Mouse (Mus musculus): Measurements from ENCODE around the gene Ly6g5c. TPM values are rescaled to one million over a fixed set of nuclear protein-coding genes. Genes with fewer than 3 reads are reported as not detected.
A peak's percentile ranks its signal among the peaks of the same experiment; 100 is the strongest.
"Not testable (repeated sequence)": the region's sequence is repeated elsewhere in the genome, so short reads cannot be mapped to it uniquely, and the experiment has no call there.

The Ly6g5c gene
- polyA plus RNA-seq, 1 experiment from 2014 or later: not detected

DNA sequence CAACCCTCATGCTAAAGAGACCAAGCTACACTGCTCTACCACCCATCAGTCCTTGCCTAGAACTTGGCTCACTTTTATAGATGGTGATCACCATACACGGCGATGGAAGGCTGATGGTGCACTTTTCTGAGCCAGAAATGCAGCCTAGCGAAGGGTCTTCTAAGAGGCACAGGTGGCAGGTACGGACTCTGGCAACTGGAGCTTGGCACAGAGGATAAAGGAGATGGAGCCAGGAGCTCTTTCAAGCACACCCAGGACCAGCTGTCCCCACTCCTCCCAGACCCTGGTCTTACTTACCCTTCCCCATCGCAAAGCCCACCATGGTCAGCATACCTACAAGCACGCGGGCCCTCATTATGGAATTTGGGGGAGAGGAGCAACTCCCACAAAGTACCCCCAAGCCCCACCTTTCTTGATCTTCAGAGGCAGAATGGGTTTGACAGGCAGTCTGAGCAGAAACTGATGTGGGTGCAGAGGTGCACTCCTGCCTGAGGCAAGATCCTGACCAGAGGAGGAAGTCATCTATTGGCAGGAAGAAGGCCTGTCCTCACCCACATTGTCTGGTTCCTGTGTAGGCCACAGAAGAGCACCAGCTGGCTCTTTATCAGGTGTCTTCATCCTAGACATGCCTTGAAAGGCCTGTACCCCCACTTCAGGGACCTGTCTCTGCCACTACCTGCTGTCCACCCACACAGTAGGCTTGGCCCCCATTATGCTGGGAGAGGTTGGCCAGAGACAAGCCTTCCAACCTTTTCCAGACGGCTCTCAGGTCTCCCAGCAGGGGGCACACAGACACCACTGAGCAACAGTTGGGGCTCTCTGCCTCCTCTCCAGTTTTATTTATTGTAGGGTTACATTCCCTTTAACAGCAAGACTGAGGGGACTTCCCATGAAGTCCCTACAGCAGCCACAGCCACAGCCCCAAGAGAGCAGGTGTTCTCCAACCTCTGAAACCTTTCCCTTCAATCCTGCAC is 7.3 kb downstream of the Ly6g5c start, which contains the start of gene Ly6g5b:
TSS of gene Ly6g5b (minus strand) at position 383 of the 974 bp plus-strand sequence.
- H3K36me3 ChIP-seq (ENCODE audit: control insufficient read depth, insufficient read depth, low read length): peaks cover 12% of the 10 kb centered on the region
- H3K4me3 ChIP-seq (ENCODE audit: low read depth, low read length): no peak within 1 kb of the TSS
- no peak for ATAC-seq (ENCODE audit: insufficient read depth, low FRiP score, low TSS enrichment)
- no peak for DNase-seq (ENCODE audit: low spot score)
- no peak within 1 kb of the TSS for H3K4me2 ChIP-seq (ENCODE audit: low read depth)
- no peak within 1 kb of the TSS for H3K9ac ChIP-seq (ENCODE audit: low read length)
- no peak within 1 kb of the TSS for H3K27ac ChIP-seq (ENCODE audit: low read depth, low read length)
- no peaks in the 10 kb centered on the region for H3K9me3 ChIP-seq (ENCODE audit: control insufficient read depth, low read length)
- H3K4me1 ChIP-seq (ENCODE audit: control insufficient read depth, insufficient read depth, low read length): peaks cover 4% of the 10 kb centered on the region; the same call in 1 of the 2 replicates
- WGBS: 88% methylated on average over 8 of the region's 8 CpGs
- no peaks in the 10 kb centered on the region for H3K27me3 ChIP-seq (ENCODE audit: control insufficient read depth, insufficient read depth, low read length)

DNA sequence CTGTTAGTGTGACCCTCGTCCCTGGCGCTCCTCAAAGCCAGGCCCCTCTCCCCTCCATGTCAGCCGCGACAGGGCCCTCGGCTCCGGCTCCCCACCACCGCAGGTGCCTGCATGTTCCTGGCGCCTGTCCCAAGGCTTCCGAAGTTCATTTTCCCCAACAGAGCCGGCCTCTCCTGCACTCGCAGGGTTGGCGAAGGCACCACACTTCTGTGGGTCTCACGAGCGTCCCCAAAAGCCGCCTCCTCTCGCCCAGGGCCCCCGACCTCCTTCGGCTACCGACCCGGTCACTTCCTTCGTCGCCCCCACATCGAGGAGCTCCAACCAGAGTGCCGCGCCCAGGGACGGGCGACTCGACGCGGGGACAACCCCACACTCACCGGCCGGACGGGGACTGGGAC is 12.7 kb downstream of the Ly6g5c start:
- Histone ChIP-seq H3K27ac (ENCODE audit: low read depth, low read length) (0 out of 2 replicates have a peak overlapping the region, but pooled peaks have one; percentile 20), H3K9ac (ENCODE audit: low read length) (peak overlapping the region; percentile 93)

GRCm38 (mm10) chr17:35121143-35121799 is 13.2 kb downstream of the Ly6g5c start, which contains the start of gene Gpank1:
Gene Gpank1, plus strand, starts transcription at chr17:35121455.
- H3K27ac ChIP-seq (ENCODE audit: low read depth, low read length): peak within 1 kb of the TSS; percentile 87
- peak; percentile 99 for DNase-seq (ENCODE audit: low spot score)
- ATAC-seq (ENCODE audit: insufficient read depth, low FRiP score, low TSS enrichment): peak; percentile 92
- H3K4me3 ChIP-seq (ENCODE audit: low read depth, low read length): peak within 1 kb of the TSS; percentile 97
- peak within 1 kb of the TSS; percentile 93 for H3K9ac ChIP-seq (ENCODE audit: low read length)
- H3K4me2 ChIP-seq (ENCODE audit: low read depth): peak within 1 kb of the TSS; percentile 98
- no peaks in the 10 kb centered on the region for H3K9me3 ChIP-seq (ENCODE audit: control insufficient read depth, low read length)
- WGBS: 0% methylated on average over 50 of the region's 50 CpGs
- H3K4me1 ChIP-seq (ENCODE audit: control insufficient read depth, insufficient read depth, low read length): peaks cover 12% of the 10 kb centered on the region
- peaks cover 10% of the 10 kb centered on the region for H3K36me3 ChIP-seq (ENCODE audit: control insufficient read depth, insufficient read depth, low read length)
- no peaks in the 10 kb centered on the region for H3K27me3 ChIP-seq (ENCODE audit: control insufficient read depth, insufficient read depth, low read length)

More for the DNA sequence above, 12.7 kb downstream of the Ly6g5c start:
- WGBS: under 1% methylated on average over 33 of the region's 33 CpGs
- Histone ChIP-seq H3K4me1 (ENCODE audit: control insufficient read depth, insufficient read depth, low read length) (peaks cover 10% of the 10 kb centered on the region), H3K4me3 (ENCODE audit: low read depth, low read length) (peak overlapping the region; percentile 97), H3K9me3 (ENCODE audit: control insufficient read depth, low read length) (no peaks in the 10 kb centered on the region), H3K4me2 (ENCODE audit: low read depth) (peak overlapping the region; percentile 98), H3K36me3 (ENCODE audit: control insufficient read depth, insufficient read depth, low read length) (peaks cover 10% of the 10 kb centered on the region), H3K27me3 (ENCODE audit: control insufficient read depth, insufficient read depth, low read length) (no peaks in the 10 kb centered on the region)
- DNase-seq (ENCODE audit: low spot score) (no peak), ATAC-seq (ENCODE audit: insufficient read depth, low FRiP score, low TSS enrichment) (no peak; the same call in 1 of the 2 replicates)

GRCm38 (mm10) chr17:35121871-35122303 is 13.8 kb downstream of the Ly6g5c start, which contains the start of gene Csnk2b:
Gene Csnk2b, minus strand, starts transcription at chr17:35122053.
- no peak for ATAC-seq (ENCODE audit: insufficient read depth, low FRiP score, low TSS enrichment)
- H3K9me3 ChIP-seq (ENCODE audit: control insufficient read depth, low read length): no peaks in the 10 kb centered on the region
- 0% methylated on average over 19 of the region's 19 CpGs for WGBS

GRCm38 (mm10) chr17:35123287-35123686 is 15.2 kb downstream of the Ly6g5c start:
- not testable (repeated sequence) for H3K27ac ChIP-seq (ENCODE audit: low read depth, low read length); H3K27me3 ChIP-seq (ENCODE audit: control insufficient read depth, insufficient read depth, low read length); H3K9ac ChIP-seq (ENCODE audit: low read length); DNase-seq (ENCODE audit: low spot score); H3K4me2 ChIP-seq (ENCODE audit: low read depth); H3K36me3 ChIP-seq (ENCODE audit: control insufficient read depth, insufficient read depth, low read length); ATAC-seq (ENCODE audit: insufficient read depth, low FRiP score, low TSS enrichment); H3K4me3 ChIP-seq (ENCODE audit: low read depth, low read length); H3K9me3 ChIP-seq (ENCODE audit: control insufficient read depth, low read length)
- peaks cover 17% of the 10 kb centered on the region for H3K4me1 ChIP-seq (ENCODE audit: control insufficient read depth, insufficient read depth, low read length)
- WGBS: 94% methylated on average over 9 of the region's 9 CpGs

More at GRCm38 (mm10) chr17:35121871-35122303, 13.8 kb downstream of the Ly6g5c start, which contains the start of gene Csnk2b:
- Histone ChIP-seq H3K4me2 (ENCODE audit: low read depth) (peak within 1 kb of the TSS; percentile 98), H3K27me3 (ENCODE audit: control insufficient read depth, insufficient read depth, low read length) (no peaks in the 10 kb centered on the region), H3K4me1 (ENCODE audit: control insufficient read depth, insufficient read depth, low read length) (peaks cover 17% of the 10 kb centered on the region), H3K36me3 (ENCODE audit: control insufficient read depth, insufficient read depth, low read length) (peaks cover 10% of the 10 kb centered on the region), H3K4me3 (ENCODE audit: low read depth, low read length) (peak within 1 kb of the TSS; percentile 97), H3K27ac (ENCODE audit: low read depth, low read length) (peak within 1 kb of the TSS; percentile 87), H3K9ac (ENCODE audit: low read length) (peak within 1 kb of the TSS; percentile 93)
- DNase-seq (ENCODE audit: low spot score): peak; percentile 66

- 95% methylated on average over 12 of the region's 12 CpGs for WGBS
- H3K27me3 ChIP-seq (ENCODE audit: control insufficient read depth, insufficient read depth, low read length); H3K4me3 ChIP-seq (ENCODE audit: low read depth, low read length); H3K9me3 ChIP-seq (ENCODE audit: control insufficient read depth, low read length); H3K36me3 ChIP-seq (ENCODE audit: control insufficient read depth, insufficient read depth, low read length); H3K4me2 ChIP-seq (ENCODE audit: low read depth); H3K9ac ChIP-seq (ENCODE audit: low read length); H3K27ac ChIP-seq (ENCODE audit: low read depth, low read length); ATAC-seq (ENCODE audit: insufficient read depth, low FRiP score, low TSS enrichment); DNase-seq (ENCODE audit: low spot score): not testable (repeated sequence)
- peaks cover 17% of the 10 kb centered on the region for H3K4me1 ChIP-seq (ENCODE audit: control insufficient read depth, insufficient read depth, low read length)
These were observed 16.3 kb downstream of the Ly6g5c start for GRCm38 (mm10) chr17:35124261-35124896.

DNA sequence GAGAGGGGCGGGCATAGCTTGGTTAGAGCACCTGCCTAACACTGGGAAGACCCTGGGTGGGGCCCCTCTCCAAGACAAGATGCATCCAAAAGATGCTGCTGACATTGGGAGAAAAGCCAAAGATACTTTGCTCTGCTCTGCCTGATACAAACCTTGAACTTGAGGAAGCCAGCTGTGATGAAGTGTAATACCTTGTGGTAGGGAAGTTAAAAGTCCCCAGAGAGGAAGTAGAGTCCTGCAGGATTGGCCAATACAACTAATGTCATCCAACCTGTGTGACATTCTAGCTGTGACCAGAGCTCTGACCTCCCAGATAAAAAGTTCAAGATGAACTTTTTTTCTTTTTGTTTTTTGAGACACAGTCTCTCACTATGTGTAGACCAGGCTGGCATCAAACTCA is 17.0 kb downstream of the Ly6g5c start:
- WGBS: 78% methylated on average over 1 of the region's 1 CpGs
- Histone ChIP-seq H3K4me3 (ENCODE audit: low read depth, low read length) (no peak overlapping the region), H3K9ac (ENCODE audit: low read length) (no peak overlapping the region; the same call in 1 of the 2 replicates), H3K27ac (ENCODE audit: low read depth, low read length) (no peak overlapping the region), H3K36me3 (ENCODE audit: control insufficient read depth, insufficient read depth, low read length) (no peaks in the 10 kb centered on the region; the same call in 1 of the 2 replicates), H3K4me2 (ENCODE audit: low read depth) (no peak overlapping the region; the same call in 1 of the 2 replicates), H3K27me3 (ENCODE audit: control insufficient read depth, insufficient read depth, low read length) (no peaks in the 10 kb centered on the region), H3K9me3 (ENCODE audit: control insufficient read depth, low read length) (no peaks in the 10 kb centered on the region), H3K4me1 (ENCODE audit: control insufficient read depth, insufficient read depth, low read length) (peaks cover 16% of the 10 kb centered on the region)
- DNase-seq (ENCODE audit: low spot score) (no peak), ATAC-seq (ENCODE audit: insufficient read depth, low FRiP score, low TSS enrichment) (no peak)

- no peak for ATAC-seq (ENCODE audit: insufficient read depth, low FRiP score, low TSS enrichment)
- H3K9me3 ChIP-seq (ENCODE audit: control insufficient read depth, low read length): no peaks in the 10 kb centered on the region
- H3K27ac ChIP-seq (ENCODE audit: low read depth, low read length): no peak overlapping the region
These were observed 17.5 kb downstream of the Ly6g5c start for GRCm38 (mm10) chr17:35125578-35125977.

More at GRCm38 (mm10) chr17:35125578-35125977, 17.5 kb downstream of the Ly6g5c start:
- no peaks in the 10 kb centered on the region; the same call in 1 of the 2 replicates for H3K36me3 ChIP-seq (ENCODE audit: control insufficient read depth, insufficient read depth, low read length)
- H3K4me3 ChIP-seq (ENCODE audit: low read depth, low read length): peak overlapping the region; percentile 61
- H3K9ac ChIP-seq (ENCODE audit: low read length): peak overlapping the region; percentile 87
- DNase-seq (ENCODE audit: low spot score): no peak
- WGBS: 40% methylated on average over 6 of the region's 6 CpGs
- peak overlapping the region; percentile 76 for H3K4me2 ChIP-seq (ENCODE audit: low read depth)
- H3K27me3 ChIP-seq (ENCODE audit: control insufficient read depth, insufficient read depth, low read length): no peaks in the 10 kb centered on the region
- H3K4me1 ChIP-seq (ENCODE audit: control insufficient read depth, insufficient read depth, low read length): peaks cover 11% of the 10 kb centered on the region

Data from neural tube, embryonic 11.5 days (tissue).